Mouse (Mus musculus) small intestine, adult 2 months (tissue): ENCODE measurements around the gene Mecom. TPM values are rescaled to one million over a fixed set of nuclear protein-coding genes. Genes with fewer than 3 reads are reported as not detected.

ENCODE experiments used
- H3K27ac ChIP-seq: fragments of 200-500 bp; 2 replicates; pipeline ENCODE4 v1.5.1; 2012; ENCODE audit warnings: low read depth, low read length, control low read depth, inconsistent platforms; ENCODE audit not compliant: insufficient read depth
- H3K27me3 ChIP-seq: fragments of 200-500 bp; 2 replicates; pipeline ENCODE4 v1.6.1; 2012; ENCODE audit warnings: mild to moderate bottlenecking, moderate library complexity, low read length, inconsistent platforms; ENCODE audit not compliant: control insufficient read depth, insufficient read depth
- H3K36me3 ChIP-seq: fragments of 200-500 bp; 2 replicates; pipeline ENCODE4 v1.6.1; 2012; ENCODE audit warnings: mild to moderate bottlenecking, low read length, control low read depth, inconsistent platforms; ENCODE audit not compliant: control insufficient read depth, insufficient read depth
- H3K4me1 ChIP-seq: fragments of 200-500 bp; 2 replicates; pipeline ENCODE4 v1.6.1; 2012; ENCODE audit warnings: low read length, inconsistent platforms, mixed read lengths; ENCODE audit not compliant: control insufficient read depth, insufficient read depth, insufficient read length
- H3K4me3 ChIP-seq: fragments of 200-500 bp; 2 replicates; pipeline ENCODE4 v1.5.1; 2012; ENCODE audit warnings: low read depth, mild to moderate bottlenecking, control low read depth, inconsistent platforms, low read length, moderate library complexity
- CTCF ChIP-seq: fragments of 200-500 bp; IDR thresholded peaks from 2 replicates; pipeline ENCODE4 v1.5.1; 2012; ENCODE audit warnings: low read depth, mild to moderate bottlenecking, control low read depth, inconsistent platforms, low read length, moderate library complexity, mixed read lengths; ENCODE audit not compliant: insufficient replicate concordance, insufficient read length; ENCODE audit errors: extremely low read depth
- POLR2A ChIP-seq: fragments of 200-500 bp; IDR thresholded peaks from 2 replicates; pipeline ENCODE4 v1.6.1; 2012; ENCODE audit warnings: low read depth, mild to moderate bottlenecking, control low read depth, inconsistent platforms, low read length, moderate library complexity
- WGBS: fragments of 180-500 bp; shearing (Covaris S2); methylation state at CpG from one replicate; pipeline ENCODE4 v1.1.7; 2018; 5-methylcytosine and 5-hydroxymethylcytosine counted together
- polyA plus RNA-seq: library from polyadenylated mRNA; depleted of rRNA; stranded (reverse); fragments of >200 nt; gene quantifications from 2 replicates; pipeline ENCODE4 v1.2.3, GENCODE M21; 2012

Mecom gene
- polyA plus RNA-seq, 1 experiment: 2.8 TPM

DNA sequence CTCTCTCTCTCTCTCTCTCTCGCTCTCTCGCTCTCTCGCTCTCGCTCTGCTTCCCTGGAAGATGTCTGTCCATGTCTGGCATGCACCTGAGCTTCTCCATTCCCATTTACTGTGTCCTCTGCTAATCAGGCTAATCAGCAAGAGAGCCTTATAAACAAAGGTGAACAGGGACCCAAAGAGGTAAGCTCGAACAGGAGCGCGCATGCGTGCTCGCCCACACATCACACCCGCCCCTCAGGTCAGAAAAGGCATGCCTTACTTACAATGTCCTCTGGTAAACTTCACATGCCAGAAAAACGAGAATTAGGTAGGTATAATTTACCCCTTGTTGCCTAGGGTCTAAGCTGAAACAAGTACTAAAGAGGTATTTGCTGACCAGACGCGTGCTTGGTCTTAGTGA lies 527.8 kb downstream of the Mecom start:
- 79% methylated on average over 13 of the region's 13 CpGs for WGBS
- Histone ChIP-seq H3K27me3 (no peaks in the 10 kb centered on the region), H3K27ac (no peak overlapping the region), H3K36me3 (no peaks in the 10 kb centered on the region), H3K4me3 (no peak overlapping the region), H3K4me1 (no peaks in the 10 kb centered on the region; the same call in 1 of the 2 replicates)
- TF ChIP-seq CTCF: no peak
- TF ChIP-seq POLR2A: no peak

DNA sequence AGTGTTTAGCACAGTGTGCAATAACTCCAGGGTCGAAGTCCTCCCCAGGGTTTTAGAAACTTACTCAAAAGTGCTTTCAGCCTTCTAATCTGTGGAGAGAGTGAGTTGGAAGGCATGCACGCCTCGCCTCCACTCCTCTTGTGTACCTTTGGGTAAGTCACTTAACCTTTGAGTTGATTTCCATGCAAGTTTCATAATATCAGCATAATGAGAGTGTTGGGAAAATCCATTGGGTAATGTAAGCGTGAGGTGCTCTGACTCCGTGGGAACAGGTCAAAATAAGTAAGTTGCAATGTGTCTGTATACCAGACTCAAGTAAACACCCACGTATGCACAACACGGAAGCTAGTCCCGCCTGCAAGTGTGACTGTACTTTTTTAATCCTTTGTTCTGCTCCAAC lies 528.4 kb downstream of the Mecom start:
- Histone ChIP-seq H3K4me1 (no peaks in the 10 kb centered on the region; the same call in 1 of the 2 replicates), H3K27me3 (no peaks in the 10 kb centered on the region), H3K4me3 (no peak overlapping the region), H3K27ac (no peak overlapping the region), H3K36me3 (no peaks in the 10 kb centered on the region)
- 33% methylated on average over 8 of the region's 8 CpGs for WGBS
- TF ChIP-seq POLR2A (no peak), CTCF (no peak)

DNA sequence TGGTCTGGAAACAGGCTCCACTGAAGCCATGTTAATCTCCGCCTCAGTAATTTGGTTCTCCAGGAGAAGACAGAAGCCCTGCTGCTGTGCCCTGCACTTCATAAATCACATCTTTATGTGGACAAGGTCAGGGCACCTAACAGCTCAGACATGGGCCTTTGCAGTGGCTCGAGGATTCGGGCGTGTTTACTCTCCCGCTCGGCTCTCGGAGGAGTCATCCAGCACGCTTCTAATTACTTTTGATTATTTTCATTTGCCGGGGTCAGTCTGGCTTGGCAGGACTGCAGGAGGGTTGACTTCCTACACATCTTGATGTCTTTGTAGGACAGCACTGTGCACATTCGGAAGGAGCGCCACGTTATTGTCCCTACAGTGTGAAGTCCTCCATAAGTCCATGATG lies 529.6 kb downstream of the Mecom start:
- Histone ChIP-seq H3K4me3 (no peak overlapping the region), H3K36me3 (no peaks in the 10 kb centered on the region), H3K27me3 (no peaks in the 10 kb centered on the region), H3K4me1 (no peaks in the 10 kb centered on the region; the same call in 1 of the 2 replicates), H3K27ac (no peak overlapping the region)
- WGBS: 61% methylated on average over 12 of the region's 12 CpGs
- no peak for TF ChIP-seq CTCF
- no peak for TF ChIP-seq POLR2A

DNA sequence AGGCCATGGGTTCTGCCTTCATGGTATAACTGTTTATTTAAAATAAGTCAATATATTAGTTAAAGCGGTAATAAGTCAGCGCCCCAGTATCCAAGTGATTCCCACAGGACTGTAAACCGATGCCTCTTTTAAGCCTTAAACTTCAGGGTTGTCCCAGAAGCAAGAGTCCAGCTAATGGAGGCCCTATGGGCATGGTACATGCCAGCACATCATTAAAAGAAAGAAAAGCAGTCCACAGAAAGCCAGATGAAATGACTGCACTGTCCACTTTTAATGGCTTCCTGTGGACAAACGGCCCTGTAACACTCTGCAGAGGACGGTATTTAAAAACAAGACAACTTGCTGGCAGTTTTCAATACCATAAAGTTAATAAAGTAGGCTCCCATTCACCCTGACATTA lies 531.0 kb downstream of the Mecom start:
- Histone ChIP-seq H3K27ac (no peak overlapping the region), H3K27me3 (0 out of 2 replicates have a peak, but pooled peaks cover 3% of the 10 kb centered on the region), H3K4me1 (no peaks in the 10 kb centered on the region; the same call in 1 of the 2 replicates), H3K36me3 (no peaks in the 10 kb centered on the region), H3K4me3 (no peak overlapping the region)
- WGBS: 81% methylated on average over 5 of the region's 5 CpGs
- no peak for TF ChIP-seq CTCF
- TF ChIP-seq POLR2A: no peak

DNA sequence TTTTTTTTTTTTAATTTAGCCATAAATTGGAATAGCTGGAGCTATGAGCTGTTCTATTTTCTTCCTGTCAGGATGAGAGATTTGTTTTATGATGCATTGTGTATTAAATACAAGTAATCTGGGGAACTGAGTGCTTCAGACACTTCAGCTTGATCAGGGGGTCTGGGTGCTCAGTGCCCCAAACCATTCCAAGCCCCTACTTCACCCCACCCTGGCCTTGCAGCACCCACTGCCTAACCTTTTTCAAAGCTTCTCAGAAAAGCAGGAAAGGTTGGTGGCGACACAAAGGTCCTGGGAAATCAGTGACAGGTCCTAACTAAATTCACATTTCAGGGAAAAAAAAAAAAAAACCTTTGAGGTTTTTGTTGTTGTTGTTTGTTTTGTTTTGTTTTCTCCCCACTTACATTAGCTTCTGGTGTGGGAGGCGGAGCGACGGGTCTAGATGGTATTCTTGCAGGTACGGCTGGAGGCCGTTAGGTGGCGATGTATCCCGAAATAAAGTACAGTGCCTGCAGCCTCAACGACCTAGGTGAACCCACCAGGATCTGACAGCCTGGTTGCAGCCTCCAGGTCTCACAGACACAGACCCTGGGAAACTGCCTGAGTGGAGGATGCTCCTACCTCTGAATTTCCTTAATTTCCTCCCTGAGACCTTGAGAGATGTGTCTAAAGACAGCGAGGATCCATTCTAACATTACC lies 532.7 kb downstream of the Mecom start:
- H3K36me3 ChIP-seq: no peaks in the 10 kb centered on the region
- H3K4me1 ChIP-seq: no peaks in the 10 kb centered on the region; the same call in 1 of the 2 replicates
- no peak overlapping the region for H3K4me3 ChIP-seq
- 0 out of 2 replicates have a peak, but pooled peaks cover 3% of the 10 kb centered on the region for H3K27me3 ChIP-seq
- no peak for TF ChIP-seq POLR2A
- peak; percentile 75; the same call in 1 of the 2 replicates for TF ChIP-seq CTCF
- WGBS: 18% methylated on average over 10 of the region's 10 CpGs
- H3K27ac ChIP-seq: no peak overlapping the region

DNA sequence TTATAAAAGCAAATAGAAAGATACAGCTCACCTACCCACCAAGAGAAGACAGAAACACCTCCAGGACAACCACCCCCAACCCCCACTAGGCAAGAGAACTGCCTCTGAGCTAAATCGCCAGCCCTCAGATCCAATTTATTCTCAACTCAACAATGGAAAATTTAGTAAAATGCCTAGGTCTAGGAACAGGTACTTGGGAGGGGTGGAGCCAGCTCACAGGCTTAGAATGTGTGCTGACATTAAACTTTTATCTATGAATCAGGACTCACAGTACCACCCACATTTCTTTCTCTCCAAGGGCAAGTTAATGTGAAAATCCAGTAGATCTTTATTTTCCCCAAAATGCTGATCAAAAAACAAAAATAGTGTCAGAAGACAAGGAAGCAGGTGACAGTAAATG lies 533.5 kb downstream of the Mecom start:
- WGBS: 66% methylated on average over 1 of the region's 1 CpGs
- Histone ChIP-seq H3K4me3 (no peak overlapping the region), H3K27ac (no peak overlapping the region), H3K36me3 (no peaks in the 10 kb centered on the region), H3K4me1 (no peaks in the 10 kb centered on the region), H3K27me3 (0 out of 2 replicates have a peak, but pooled peaks cover 3% of the 10 kb centered on the region)
- TF ChIP-seq POLR2A: no peak
- no peak for TF ChIP-seq CTCF

DNA sequence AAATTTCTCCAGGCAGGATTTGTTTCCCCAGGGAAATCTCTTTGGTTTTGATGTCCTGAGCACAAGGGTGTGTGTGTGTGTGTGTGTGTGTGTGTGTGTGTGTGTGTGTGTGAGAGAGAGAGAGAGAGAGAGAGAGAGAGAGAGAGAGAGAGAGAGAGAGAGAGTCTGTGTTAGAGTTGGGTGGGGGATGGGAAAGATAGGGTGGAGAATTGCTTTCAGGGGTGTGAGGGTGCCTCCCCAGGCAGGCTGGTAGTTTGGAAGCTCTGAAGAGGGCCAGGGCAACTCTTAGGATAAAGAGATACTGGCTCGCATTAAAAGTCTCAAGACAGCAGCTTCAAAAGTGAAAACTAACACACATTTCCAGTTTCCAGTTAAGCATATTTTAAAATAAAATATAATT lies 534.4 kb downstream of the Mecom start:
- WGBS: 47% methylated on average over 1 of the region's 1 CpGs
- Histone ChIP-seq H3K27me3 (0 out of 2 replicates have a peak, but pooled peaks cover 3% of the 10 kb centered on the region), H3K27ac (no peak overlapping the region), H3K36me3 (no peaks in the 10 kb centered on the region), H3K4me1 (no peaks in the 10 kb centered on the region), H3K4me3 (no peak overlapping the region; the same call in 1 of the 2 replicates)
- TF ChIP-seq CTCF (no peak), POLR2A (no peak)
